Mouse (Mus musculus) small intestine, adult 2 months (tissue): Measurements from ENCODE around the gene Bdp1. TPM values are rescaled to one million over a fixed set of nuclear protein-coding genes. Genes with fewer than 3 reads are reported as not detected.

Source experiments
- H3K27ac ChIP-seq: fragments of 200-500 bp; 2 replicates; pipeline ENCODE4 v1.5.1; 2012; ENCODE audit warnings: low read depth, low read length, control low read depth, inconsistent platforms; ENCODE audit not compliant: insufficient read depth
- H3K27me3 ChIP-seq: fragments of 200-500 bp; 2 replicates; pipeline ENCODE4 v1.6.1; 2012; ENCODE audit warnings: mild to moderate bottlenecking, moderate library complexity, low read length, inconsistent platforms; ENCODE audit not compliant: control insufficient read depth, insufficient read depth
- H3K36me3 ChIP-seq: fragments of 200-500 bp; 2 replicates; pipeline ENCODE4 v1.6.1; 2012; ENCODE audit warnings: mild to moderate bottlenecking, low read length, control low read depth, inconsistent platforms; ENCODE audit not compliant: control insufficient read depth, insufficient read depth
- H3K4me1 ChIP-seq: fragments of 200-500 bp; 2 replicates; pipeline ENCODE4 v1.6.1; 2012; ENCODE audit warnings: low read length, inconsistent platforms, mixed read lengths; ENCODE audit not compliant: control insufficient read depth, insufficient read depth, insufficient read length
- H3K4me3 ChIP-seq: fragments of 200-500 bp; 2 replicates; pipeline ENCODE4 v1.5.1; 2012; ENCODE audit warnings: low read depth, mild to moderate bottlenecking, control low read depth, inconsistent platforms, low read length, moderate library complexity
- CTCF ChIP-seq: fragments of 200-500 bp; IDR thresholded peaks from 2 replicates; pipeline ENCODE4 v1.5.1; 2012; ENCODE audit warnings: low read depth, mild to moderate bottlenecking, control low read depth, inconsistent platforms, low read length, moderate library complexity, mixed read lengths; ENCODE audit not compliant: insufficient replicate concordance, insufficient read length; ENCODE audit errors: extremely low read depth
- POLR2A ChIP-seq: fragments of 200-500 bp; IDR thresholded peaks from 2 replicates; pipeline ENCODE4 v1.6.1; 2012; ENCODE audit warnings: low read depth, mild to moderate bottlenecking, control low read depth, inconsistent platforms, low read length, moderate library complexity
- WGBS: fragments of 180-500 bp; shearing (Covaris S2); methylation state at CpG from one replicate; pipeline ENCODE4 v1.1.7; 2018; 5-methylcytosine and 5-hydroxymethylcytosine counted together
- polyA plus RNA-seq: library from polyadenylated mRNA; depleted of rRNA; stranded (reverse); fragments of >200 nt; gene quantifications from 2 replicates; pipeline ENCODE4 v1.2.3, GENCODE M21; 2012

Bdp1 gene
- polyA plus RNA-seq, 1 experiment = 1.0 TPM

DNA sequence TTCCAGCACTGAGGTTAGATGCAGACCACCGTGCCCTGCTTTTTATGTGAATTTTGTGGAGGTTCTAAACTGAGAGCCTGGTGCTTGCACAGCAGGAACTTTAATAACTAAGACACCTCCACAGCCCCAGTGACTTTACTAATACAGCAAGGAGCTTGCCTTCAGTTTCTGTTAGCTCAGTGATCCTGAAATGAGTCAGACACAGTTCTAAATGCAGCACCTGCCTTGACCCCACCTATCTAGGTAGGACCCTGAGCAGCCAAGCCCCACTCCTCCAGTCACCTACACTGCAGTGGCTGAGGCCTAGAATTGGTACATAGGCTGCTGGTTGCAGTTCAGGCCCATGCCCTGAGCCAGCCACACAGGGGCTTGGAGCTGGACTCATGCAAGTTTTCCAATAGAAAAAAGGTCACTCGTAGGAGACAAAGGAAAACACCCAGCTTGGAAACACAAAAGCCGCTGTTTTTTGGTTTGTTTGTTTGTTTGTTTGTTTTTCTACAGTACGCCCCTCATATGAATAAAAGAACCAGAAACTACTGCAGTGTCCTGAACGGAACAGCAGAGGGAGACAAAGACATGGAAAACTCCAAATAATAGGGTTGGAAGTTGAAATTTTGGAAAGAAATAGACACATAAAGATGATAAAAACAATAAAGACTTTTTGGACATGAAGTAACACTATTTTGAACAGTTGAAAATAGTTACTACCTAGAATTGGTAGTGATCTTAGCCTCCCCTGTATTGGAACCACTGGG, 8.5 kb upstream of the Bdp1 start:
- no peak overlapping the region for H3K4me3 ChIP-seq
- H3K36me3 ChIP-seq = no peaks in the 10 kb centered on the region
- TF ChIP-seq POLR2A = no peak
- TF ChIP-seq CTCF = no peak
- 44% methylated on average over 5 of the region's 5 CpGs for WGBS
- no peaks in the 10 kb centered on the region for H3K27me3 ChIP-seq
- no peak overlapping the region for H3K27ac ChIP-seq
- peaks cover 9% of the 10 kb centered on the region for H3K4me1 ChIP-seq

DNA sequence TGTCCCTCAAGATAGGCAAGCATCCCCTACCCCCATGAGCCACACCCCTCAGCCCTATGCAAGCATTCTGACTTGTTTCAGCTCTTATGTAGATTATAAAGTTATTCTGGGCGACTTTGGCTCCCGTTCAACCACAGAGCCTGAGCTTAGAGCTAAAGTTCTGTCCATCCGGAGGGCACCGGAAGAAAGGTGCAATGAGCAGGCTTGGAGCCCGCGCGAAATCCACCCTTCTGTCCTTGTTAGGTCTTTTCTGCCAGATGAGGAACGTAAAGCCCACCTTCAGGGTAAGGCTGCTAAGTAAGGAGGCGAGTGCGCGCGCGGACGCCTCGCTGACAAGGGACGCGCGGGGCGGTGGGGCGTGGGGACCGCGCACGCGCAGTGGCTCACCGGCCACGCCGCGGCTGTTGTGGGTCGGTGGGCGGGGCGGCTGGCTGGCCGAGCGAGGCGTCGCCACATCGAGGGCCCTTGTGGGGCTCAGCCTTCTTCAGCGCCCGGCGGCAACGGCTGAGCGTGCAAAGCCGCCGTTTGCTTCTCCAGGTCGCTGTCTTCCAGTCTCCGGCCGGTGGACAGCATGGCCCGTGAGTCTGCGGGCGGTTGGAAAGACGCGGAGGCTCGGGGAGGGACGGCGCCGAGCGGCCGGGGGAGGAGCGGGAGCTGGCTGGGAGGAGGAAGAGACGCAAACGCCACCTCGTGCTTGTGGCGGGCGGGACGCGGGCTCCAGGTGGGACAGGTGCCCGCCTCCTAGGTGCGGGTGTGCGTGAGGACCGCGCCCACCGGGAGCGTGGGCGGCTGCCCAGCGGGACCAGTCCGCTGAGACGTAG, 4.0 kb upstream of the Bdp1 start, which contains the start of gene Serf1:
Serf1 (plus strand) TSS at position 361 of the 821 bp plus-strand sequence.
- Histone ChIP-seq H3K27ac (no peak within 1 kb of the TSS), H3K36me3 (no peaks in the 10 kb centered on the region)

DNA sequence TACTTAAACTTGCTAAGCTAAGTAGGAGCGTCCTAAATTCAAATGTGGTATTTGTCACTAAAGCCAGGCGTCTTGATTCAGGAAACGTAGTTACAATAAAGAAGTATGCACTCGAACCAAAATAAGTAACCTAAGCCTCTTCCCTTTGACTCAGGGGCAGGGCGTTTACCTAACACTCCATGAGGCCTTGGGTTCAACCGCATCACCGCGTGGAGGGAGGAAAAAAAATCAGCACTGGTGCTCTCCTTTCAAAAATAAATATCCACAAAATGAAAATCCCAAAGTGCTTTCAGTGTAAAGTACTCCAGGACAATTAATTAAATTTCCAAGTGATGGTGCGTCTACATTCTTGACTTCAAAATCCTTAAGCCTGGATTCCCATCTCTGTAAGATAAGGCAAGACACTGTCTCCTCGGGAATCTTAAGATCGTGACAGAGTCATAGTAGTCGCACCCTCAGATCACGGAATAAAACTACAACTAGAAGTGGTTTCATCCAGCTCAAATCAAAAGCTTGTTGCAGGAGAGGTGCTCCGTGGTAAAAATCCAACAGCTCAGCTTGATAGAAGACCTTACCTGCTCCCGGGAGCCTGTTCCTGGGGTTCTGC, 715 bp downstream of the Bdp1 start:
- Histone ChIP-seq H3K4me3 (peak overlapping the region; percentile 99), H3K36me3 (peaks cover 5% of the 10 kb centered on the region), H3K27me3 (no peaks in the 10 kb centered on the region), H3K4me1 (peaks cover 4% of the 10 kb centered on the region; the same call in 1 of the 2 replicates), H3K27ac (peak overlapping the region; percentile 59)
- TF ChIP-seq CTCF = no peak
- TF ChIP-seq POLR2A = no peak
- WGBS = 1% methylated on average over 15 of the region's 15 CpGs

More for the DNA sequence above, 4.0 kb upstream of the Bdp1 start, which contains the start of gene Serf1:
- TF ChIP-seq CTCF (no peak), POLR2A (0 out of 2 replicates have a peak, but pooled peaks have one; percentile 23)
- peak within 1 kb of the TSS; percentile 76 for H3K4me3 ChIP-seq
- H3K27me3 ChIP-seq = no peaks in the 10 kb centered on the region
- peaks cover 8% of the 10 kb centered on the region for H3K4me1 ChIP-seq
- WGBS = under 1% methylated on average over 75 of the region's 76 CpGs

DNA sequence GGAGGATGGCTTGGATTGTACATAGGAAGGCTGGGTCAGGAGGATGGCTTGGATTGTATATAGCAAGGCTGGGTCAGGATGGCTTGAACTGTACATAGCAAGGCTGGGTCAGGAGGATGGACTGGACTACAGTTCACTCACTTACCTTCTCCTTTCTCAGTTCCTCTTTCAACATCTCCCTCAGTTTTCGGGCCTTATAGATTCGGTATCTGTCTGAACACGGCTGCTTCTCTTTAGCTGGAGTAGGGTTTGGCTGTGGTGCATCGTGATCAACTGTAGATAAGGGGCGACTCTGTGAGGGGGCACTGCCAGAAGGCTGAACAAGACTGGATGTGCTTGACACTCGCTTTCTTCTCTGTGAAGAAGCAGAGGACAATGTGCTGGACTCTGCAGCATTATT, 5.1 kb downstream of the Bdp1 start:
- Histone ChIP-seq H3K27me3 (no peaks in the 10 kb centered on the region), H3K4me3 (no peak overlapping the region), H3K27ac (no peak overlapping the region), H3K36me3 (peaks cover 38% of the 10 kb centered on the region), H3K4me1 (0 out of 2 replicates have a peak, but pooled peaks cover 3% of the 10 kb centered on the region)
- WGBS = 80% methylated on average over 6 of the region's 6 CpGs
- TF ChIP-seq POLR2A (no peak), CTCF (no peak)

DNA sequence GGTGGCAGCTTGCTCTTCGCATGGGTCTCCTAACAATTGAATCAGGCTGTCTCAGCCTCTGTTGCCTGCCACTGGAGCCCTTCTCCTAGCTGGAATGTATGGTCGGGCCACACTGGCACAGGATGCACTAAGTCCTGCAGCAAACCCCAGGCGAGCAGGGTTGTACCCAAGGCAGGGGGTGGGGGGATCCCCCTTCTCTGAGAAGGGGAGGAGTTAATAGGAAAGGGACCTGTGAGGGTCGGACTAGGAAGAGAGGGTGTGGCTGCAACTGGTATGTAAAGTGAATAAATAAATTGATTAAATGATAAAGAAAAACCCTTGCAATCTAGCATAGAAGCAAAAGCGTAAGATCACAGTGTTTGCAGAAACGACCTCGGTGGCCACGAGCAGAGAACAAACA, 32.4 kb downstream of the Bdp1 start:
- Histone ChIP-seq H3K36me3 (peaks cover 56% of the 10 kb centered on the region), H3K27ac (no peak overlapping the region), H3K4me3 (no peak overlapping the region), H3K4me1 (no peaks in the 10 kb centered on the region), H3K27me3 (no peaks in the 10 kb centered on the region)
- TF ChIP-seq CTCF (no peak), POLR2A (no peak)
- 76% methylated on average over 8 of the region's 8 CpGs for WGBS

DNA sequence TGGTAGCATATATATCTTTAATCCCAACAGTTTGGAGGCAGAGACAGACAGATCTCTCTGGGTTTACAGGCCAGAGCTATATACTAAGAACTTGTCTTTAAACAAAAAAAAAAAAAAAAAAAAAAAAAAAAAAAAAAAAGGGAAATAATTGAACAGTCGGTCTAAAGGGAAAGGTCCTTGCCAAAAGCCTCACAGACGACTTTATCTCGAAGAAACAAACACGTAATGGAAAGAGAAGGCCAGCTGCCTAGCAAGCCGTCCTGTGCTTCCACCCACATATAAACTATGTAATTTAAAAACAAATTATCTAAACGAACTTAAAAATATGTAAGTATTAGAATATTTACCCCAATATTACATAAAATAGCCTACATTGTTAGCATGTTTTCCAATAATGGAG, 36.0 kb downstream of the Bdp1 start:
- no peak for TF ChIP-seq POLR2A
- no peak for TF ChIP-seq CTCF
- Histone ChIP-seq H3K36me3 (peaks cover 58% of the 10 kb centered on the region), H3K27ac (no peak overlapping the region), H3K4me3 (no peak overlapping the region), H3K27me3 (no peaks in the 10 kb centered on the region), H3K4me1 (no peaks in the 10 kb centered on the region)
- WGBS = 69% methylated on average over 6 of the region's 6 CpGs
